Mouse (Mus musculus) kidney, adult 2 months (tissue): ENCODE results near the gene Olfr1513. TPM values are rescaled to one million over a fixed set of nuclear protein-coding genes. Genes with fewer than 3 reads are reported as not detected.
A peak's percentile ranks its signal among the peaks of the same experiment; 100 is the strongest.
"Not testable (repeated sequence)": the region's sequence is repeated elsewhere in the genome, so short reads cannot be mapped to it uniquely, and the experiment has no call there.

Experiments used
- DNase-seq: peaks from one replicate; pipeline ENCODE4 v3.0.0; 2021
- H3K27ac ChIP-seq: fragments of 200-500 bp; 2 replicates; pipeline ENCODE4 v1.5.1; 2012; ENCODE audit warnings: low read depth, low read length, control low read depth, inconsistent platforms; ENCODE audit not compliant: insufficient read depth
- H3K27me3 ChIP-seq: fragments of 200-500 bp; replicated peaks from 2 replicates; pipeline ENCODE4 v1.6.1; 2012; ENCODE audit warnings: mild to moderate bottlenecking, moderate library complexity, low read length, inconsistent platforms; ENCODE audit not compliant: control insufficient read depth, insufficient read depth
- H3K36me3 ChIP-seq: fragments of 200-500 bp; 2 replicates; pipeline ENCODE4 v1.6.1; 2012; ENCODE audit warnings: mild to moderate bottlenecking, moderate library complexity, low read length, inconsistent platforms; ENCODE audit not compliant: control insufficient read depth, insufficient read depth
- H3K4me1 ChIP-seq: fragments of 200-500 bp; 2 replicates; pipeline ENCODE4 v1.6.1; 2011; ENCODE audit warnings: low read length; ENCODE audit not compliant: control insufficient read depth, insufficient read depth
- H3K4me3 ChIP-seq: fragments of 200-500 bp; 2 replicates; pipeline ENCODE4 v1.5.1; 2011; ENCODE audit warnings: mild to moderate bottlenecking, low read depth, low read length, control low read depth; ENCODE audit not compliant: insufficient read depth
- CTCF ChIP-seq: fragments of 200-500 bp; conservative IDR thresholded peaks from 2 replicates; pipeline ENCODE4 v1.5.1; 2011; ENCODE audit warnings: low read depth, mild to moderate bottlenecking, control low read depth, low read length, moderate library complexity, mixed read lengths; ENCODE audit not compliant: insufficient read depth, insufficient read length
- POLR2A ChIP-seq: fragments of 200-500 bp; IDR thresholded peaks from one replicate; pipeline ENCODE4 v1.6.1; 2011; ENCODE audit warnings: low read depth, low read length, control low read depth
- WGBS: fragments of 180-500 bp; shearing (Covaris S2); methylation state at CpG from one replicate; pipeline ENCODE4 v1.1.7; 2018; 5-methylcytosine and 5-hydroxymethylcytosine counted together
- polyA plus RNA-seq: library from polyadenylated mRNA; depleted of rRNA; stranded (reverse); fragments of >200 nt; gene quantifications from 2 replicates; pipeline ENCODE4 v1.2.3, GENCODE M21; 2012; rRNA removed

Olfr1513 gene
- polyA plus RNA-seq = not detected in 2 replicates

GRCm38 (mm10) chr14:52356308-52356707, at the start of gene Olfr1513:
TSS of gene Olfr1513 (minus strand) at chr14:52356408.
- no peaks in the 10 kb centered on the region for H3K4me1 ChIP-seq
- no peak within 1 kb of the TSS for H3K4me3 ChIP-seq
- no peak for TF ChIP-seq POLR2A
- TF ChIP-seq CTCF = no peak
- DNase-seq = no peak
- no peaks in the 10 kb centered on the region for H3K36me3 ChIP-seq
- no peaks in the 10 kb centered on the region; the same call in 1 of the 2 replicates for H3K27me3 ChIP-seq
- WGBS = 64% methylated on average over 4 of the region's 4 CpGs
- H3K27ac ChIP-seq = no peak within 1 kb of the TSS

GRCm38 (mm10) chr14:52397279-52397678, 41.1 kb upstream of the Olfr1513 start, which contains the start of gene Olfr1511:
TSS of gene Olfr1511 (minus strand) at chr14:52397379.
- no peaks in the 10 kb centered on the region for H3K27me3 ChIP-seq
- TF ChIP-seq POLR2A = no peak
- no peak for TF ChIP-seq CTCF
- 79% methylated on average over 4 of the region's 4 CpGs for WGBS
- H3K36me3 ChIP-seq = no peaks in the 10 kb centered on the region
- no peak within 1 kb of the TSS for H3K27ac ChIP-seq
- no peak within 1 kb of the TSS for H3K4me3 ChIP-seq
- H3K4me1 ChIP-seq = no peaks in the 10 kb centered on the region
- DNase-seq = no peak

GRCm38 (mm10) chr14:52390084-52390848, 34.1 kb upstream of the Olfr1513 start:
- not testable (repeated sequence) for H3K27me3 ChIP-seq, H3K4me1 ChIP-seq, H3K4me3 ChIP-seq, H3K27ac ChIP-seq, H3K36me3 ChIP-seq
- peak; percentile 1 for DNase-seq
- WGBS = 68% methylated on average over 9 of the region's 9 CpGs

GRCm38 (mm10) chr14:52379068-52379467, 22.9 kb upstream of the Olfr1513 start, which contains the start of gene Olfr1512:
TSS of gene Olfr1512 (minus strand) at chr14:52379168.
- no peak for DNase-seq
- Histone ChIP-seq H3K4me3 (no peak within 1 kb of the TSS), H3K36me3 (no peaks in the 10 kb centered on the region), H3K27ac (no peak within 1 kb of the TSS), H3K4me1 (no peaks in the 10 kb centered on the region), H3K27me3 (no peaks in the 10 kb centered on the region)
- TF ChIP-seq POLR2A (no peak), CTCF (no peak)
- WGBS = 76% methylated on average over 2 of the region's 2 CpGs

GRCm38 (mm10) chr14:52368741-52369140, 12.5 kb upstream of the Olfr1513 start:
- no peaks in the 10 kb centered on the region for H3K27me3 ChIP-seq
- no peak for DNase-seq
- no peaks in the 10 kb centered on the region for H3K4me1 ChIP-seq
- no peaks in the 10 kb centered on the region for H3K36me3 ChIP-seq
- no peak for TF ChIP-seq POLR2A
- no peak for TF ChIP-seq CTCF
- H3K4me3 ChIP-seq = no peak overlapping the region
- 84% methylated on average over 3 of the region's 3 CpGs for WGBS
- no peak overlapping the region for H3K27ac ChIP-seq

GRCm38 (mm10) chr14:52339512-52339852, 16.7 kb downstream of the Olfr1513 start:
- H3K36me3 ChIP-seq = no peaks in the 10 kb centered on the region
- TF ChIP-seq POLR2A (no peak), CTCF (no peak)
- H3K27me3 ChIP-seq = no peaks in the 10 kb centered on the region
- H3K4me1 ChIP-seq = no peaks in the 10 kb centered on the region
- DNase-seq = no peak
- H3K27ac ChIP-seq = no peak overlapping the region
- 75% methylated on average over 6 of the region's 6 CpGs for WGBS
- no peak overlapping the region for H3K4me3 ChIP-seq

GRCm38 (mm10) chr14:52338751-52339511, 17.3 kb downstream of the Olfr1513 start:
- Histone ChIP-seq H3K27me3 (no peaks in the 10 kb centered on the region), H3K36me3 (no peaks in the 10 kb centered on the region), H3K27ac (no peak overlapping the region), H3K4me1 (no peaks in the 10 kb centered on the region), H3K4me3 (no peak overlapping the region)
- peak; percentile 81 for DNase-seq
- TF ChIP-seq CTCF = peak; percentile 88
- no peak for TF ChIP-seq POLR2A
- WGBS = 14% methylated on average over 21 of the region's 21 CpGs

GRCm38 (mm10) chr14:52332171-52332570, 24.0 kb downstream of the Olfr1513 start:
- no peak for TF ChIP-seq CTCF
- TF ChIP-seq POLR2A = no peak
- H3K27me3 ChIP-seq = no peaks in the 10 kb centered on the region; the same call in 1 of the 2 replicates
- no peak for DNase-seq
- WGBS = 80% methylated on average over 1 of the region's 3 CpGs
- no peaks in the 10 kb centered on the region for H3K36me3 ChIP-seq
- H3K4me3 ChIP-seq = no peak overlapping the region
- H3K4me1 ChIP-seq = no peaks in the 10 kb centered on the region
- no peak overlapping the region for H3K27ac ChIP-seq
